Mouse (Mus musculus) heart, adult 2 months (tissue): ENCODE results near the gene Col25a1. TPM values are rescaled to one million over a fixed set of nuclear protein-coding genes. Genes with fewer than 3 reads are reported as not detected.

ENCODE experiments used
- DNase-seq, 2 experiments: peaks; one replicate each; pipeline ENCODE4 v3.0.0; 2021
- H3K27ac ChIP-seq: fragments of 200-600 bp; 2 replicates; pipeline ENCODE4 v1.8.1; 2022
- H3K27me3 ChIP-seq: fragments of 200-500 bp; 2 replicates; pipeline ENCODE4 v1.6.1; 2012; ENCODE audit warnings: mild to moderate bottlenecking, low read length, inconsistent platforms, mixed read lengths; ENCODE audit not compliant: control insufficient read depth, insufficient read depth
- H3K36me3 ChIP-seq: fragments of 200-500 bp; 2 replicates; pipeline ENCODE4 v1.6.1; 2012; ENCODE audit warnings: low read length, inconsistent platforms; ENCODE audit not compliant: control insufficient read depth, insufficient read depth
- H3K4me1 ChIP-seq: fragments of 200-500 bp; 2 replicates; pipeline ENCODE4 v1.6.1; 2011; ENCODE audit warnings: low read length; ENCODE audit not compliant: control insufficient read depth, insufficient read depth
- H3K4me3 ChIP-seq: fragments of 200-600 bp; 2 replicates; pipeline ENCODE4 v1.8.1; 2022
- H3K79me2 ChIP-seq: fragments of 200-500 bp; replicated peaks from 2 replicates; pipeline ENCODE4 v1.6.1; 2012; ENCODE audit warnings: mild to moderate bottlenecking, inconsistent platforms, low read length, moderate library complexity, mixed read lengths; ENCODE audit not compliant: control insufficient read depth, insufficient read depth
- H3K9ac ChIP-seq: fragments of 200-500 bp; 2 replicates; pipeline ENCODE4 v1.6.1; 2012; ENCODE audit warnings: low read depth, mild to moderate bottlenecking, control low read depth, inconsistent platforms, low read length, mixed read lengths
- CTCF ChIP-seq: fragments of 200-600 bp; IDR thresholded peaks from 2 replicates; pipeline ENCODE4 v1.8.1; 2022; ENCODE audit warnings: antibody characterized with exemption, mild to moderate bottlenecking, moderate library complexity
- EP300 ChIP-seq: fragments of 200-500 bp; IDR thresholded peaks from 2 replicates; pipeline ENCODE4 v1.6.1; 2011; ENCODE audit warnings: low read depth, low read length, control low read depth; ENCODE audit not compliant: insufficient read depth
- POLR2A ChIP-seq: fragments of 200-500 bp; IDR thresholded peaks from 2 replicates; pipeline ENCODE4 v1.6.1; 2011; ENCODE audit warnings: mild to moderate bottlenecking, low read depth, low read length, control low read depth; ENCODE audit not compliant: insufficient read depth
- WGBS: fragments of 180-500 bp; shearing (Covaris S2); methylation state at CpG from one replicate; pipeline ENCODE4 v1.1.7; 2018; 5-methylcytosine and 5-hydroxymethylcytosine counted together
- intact Hi-C: fragments of 180-260 bp; cut with DNase I; formaldehyde crosslinking; loops from one replicate; pipeline ENCODE4 v1.15.1; 2025
- polyA plus RNA-seq: library from polyadenylated mRNA; depleted of rRNA; stranded (reverse); fragments of >200 nt; gene quantifications from 2 replicates; pipeline ENCODE4 v1.2.3, GENCODE M21; 2012
- total RNA-seq, 2 experiments: library from RNA; stranded (reverse); gene quantifications; 2 replicates each; pipeline ENCODE4 v1.2.3; 2021

Col25a1 gene
- total and polyA plus RNA-seq, 3 experiments: 0.10 to 0.39 (median 0.21) TPM

- no peaks in the 10 kb centered on the region for H3K79me2 ChIP-seq
- WGBS: 84% methylated on average over 4 of the region's 4 CpGs
- no peak overlapping the region for H3K9ac ChIP-seq
- no peaks in the 10 kb centered on the region for H3K4me1 ChIP-seq
- no peaks in the 10 kb centered on the region for H3K36me3 ChIP-seq
- no peak overlapping the region for H3K4me3 ChIP-seq
- no peak for DNase-seq
- intact Hi-C loops: no loop called here
- H3K27me3 ChIP-seq: peaks cover 2% of the 10 kb centered on the region; the same call in 1 of the 2 replicates
- TF ChIP-seq CTCF (no peak), POLR2A (no peak), EP300 (no peak)
- H3K27ac ChIP-seq: no peak overlapping the region
Observed at GRCm38 (mm10) chr3:130288756-130289155, 157.5 kb downstream of the Col25a1 start.

- H3K4me3 ChIP-seq: no peak overlapping the region
- no peak for TF ChIP-seq EP300
- TF ChIP-seq CTCF: no peak
- no peak for TF ChIP-seq POLR2A
- H3K79me2 ChIP-seq: no peaks in the 10 kb centered on the region
- H3K27ac ChIP-seq: no peak overlapping the region
- peaks cover 2% of the 10 kb centered on the region; the same call in 1 of the 2 replicates for H3K27me3 ChIP-seq
- no peaks in the 10 kb centered on the region for H3K4me1 ChIP-seq
- intact Hi-C loops: no loop called here
- H3K9ac ChIP-seq: no peak overlapping the region
- no peak for DNase-seq
- H3K36me3 ChIP-seq: no peaks in the 10 kb centered on the region
- 92% methylated on average over 3 of the region's 3 CpGs for WGBS
Observed at GRCm38 (mm10) chr3:130289220-130289619, 157.9 kb downstream of the Col25a1 start.

GRCm38 (mm10) chr3:130290175-130290574, 158.9 kb downstream of the Col25a1 start:
- H3K9ac ChIP-seq: no peak overlapping the region
- WGBS: 57% methylated on average over 6 of the region's 6 CpGs
- DNase-seq: no peak
- peaks cover 2% of the 10 kb centered on the region; the same call in 1 of the 2 replicates for H3K27me3 ChIP-seq
- H3K36me3 ChIP-seq: no peaks in the 10 kb centered on the region
- TF ChIP-seq POLR2A (no peak), EP300 (no peak), CTCF (no peak)
- no peak overlapping the region for H3K27ac ChIP-seq
- intact Hi-C loops: no loop called here
- no peak overlapping the region for H3K4me3 ChIP-seq
- H3K79me2 ChIP-seq: no peaks in the 10 kb centered on the region
- H3K4me1 ChIP-seq: no peaks in the 10 kb centered on the region

GRCm38 (mm10) chr3:130290672-130291071, 159.4 kb downstream of the Col25a1 start:
- Histone ChIP-seq H3K9ac (no peak overlapping the region), H3K4me3 (no peak overlapping the region), H3K27ac (no peak overlapping the region), H3K27me3 (peaks cover 2% of the 10 kb centered on the region; the same call in 1 of the 2 replicates), H3K4me1 (no peaks in the 10 kb centered on the region), H3K36me3 (no peaks in the 10 kb centered on the region), H3K79me2 (no peaks in the 10 kb centered on the region)
- 57% methylated on average over 5 of the region's 5 CpGs for WGBS
- no peak for DNase-seq
- no peak for TF ChIP-seq EP300
- no peak for TF ChIP-seq CTCF
- no peak for TF ChIP-seq POLR2A
- intact Hi-C loops: no loop called here

- no peaks in the 10 kb centered on the region for H3K36me3 ChIP-seq
- no peaks in the 10 kb centered on the region for H3K4me1 ChIP-seq
- no peak for DNase-seq
- WGBS: 96% methylated on average over 5 of the region's 5 CpGs
- TF ChIP-seq POLR2A (no peak), CTCF (no peak), EP300 (no peak)
- no peak overlapping the region for H3K4me3 ChIP-seq
- peaks cover 2% of the 10 kb centered on the region; the same call in 1 of the 2 replicates for H3K27me3 ChIP-seq
- H3K27ac ChIP-seq: no peak overlapping the region
- no peaks in the 10 kb centered on the region for H3K79me2 ChIP-seq
- intact Hi-C loops: no loop called here
- H3K9ac ChIP-seq: no peak overlapping the region
Observed at GRCm38 (mm10) chr3:130291926-130292325, 160.6 kb downstream of the Col25a1 start.

GRCm38 (mm10) chr3:130300530-130300929, 169.2 kb downstream of the Col25a1 start:
- H3K36me3 ChIP-seq: no peaks in the 10 kb centered on the region
- no peak overlapping the region for H3K9ac ChIP-seq
- H3K27ac ChIP-seq: no peak overlapping the region
- no peaks in the 10 kb centered on the region for H3K79me2 ChIP-seq
- no peaks in the 10 kb centered on the region; the same call in 1 of the 2 replicates for H3K27me3 ChIP-seq
- H3K4me1 ChIP-seq: no peaks in the 10 kb centered on the region
- intact Hi-C loops: no loop called here
- no peak for DNase-seq
- H3K4me3 ChIP-seq: no peak overlapping the region
- 66% methylated on average over 3 of the region's 3 CpGs for WGBS
- TF ChIP-seq CTCF: no peak
- no peak for TF ChIP-seq EP300
- no peak for TF ChIP-seq POLR2A
